Mouse (Mus musculus): ENCODE data around the gene Gdpd1. TPM values are rescaled to one million over a fixed set of nuclear protein-coding genes. Genes with fewer than 3 reads are reported as not detected.

The Gdpd1 gene
- polyA plus RNA-seq, 1 experiment from 2014 or later = 26.7 TPM

DNA sequence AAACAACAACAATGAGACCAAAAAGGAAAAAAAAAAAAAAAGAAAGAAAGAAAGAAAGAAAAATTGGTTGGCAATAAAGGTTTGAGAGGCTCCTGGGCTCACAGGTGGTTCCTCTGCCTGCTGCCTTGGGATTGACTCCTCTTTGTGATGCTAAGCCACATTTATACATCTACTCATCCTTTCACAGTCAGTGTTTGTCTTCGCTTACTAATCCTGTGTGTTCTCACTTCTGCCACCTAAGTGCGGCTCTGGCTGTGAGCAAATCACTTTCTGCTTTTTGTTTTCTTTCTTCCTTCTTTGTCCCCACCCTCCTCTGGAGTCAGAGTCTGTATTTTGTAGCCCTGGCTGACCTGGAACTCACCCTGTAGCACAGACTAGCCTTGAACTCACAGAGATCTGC, 77.6 kb downstream of the Gdpd1 start:
- no peaks in the 10 kb centered on the region for H3K27me3 ChIP-seq (replicated peaks)
- H3K9ac ChIP-seq = no peak overlapping the region
- no peak overlapping the region for H3K4me3 ChIP-seq (replicated peaks)
- H3K27ac ChIP-seq = no peak overlapping the region
- H3K36me3 ChIP-seq = no peaks in the 10 kb centered on the region
- no peaks in the 10 kb centered on the region for H3K9me3 ChIP-seq
- peaks cover 8% of the 10 kb centered on the region; the same call in 1 of the 2 replicates for H3K4me1 ChIP-seq
- ATAC-seq (ENCODE audit: insufficient read depth, low FRiP score, low read depth) = no peak
- 57% methylated on average over 2 of the region's 2 CpGs for WGBS
- no peak overlapping the region for H3K4me2 ChIP-seq

DNA sequence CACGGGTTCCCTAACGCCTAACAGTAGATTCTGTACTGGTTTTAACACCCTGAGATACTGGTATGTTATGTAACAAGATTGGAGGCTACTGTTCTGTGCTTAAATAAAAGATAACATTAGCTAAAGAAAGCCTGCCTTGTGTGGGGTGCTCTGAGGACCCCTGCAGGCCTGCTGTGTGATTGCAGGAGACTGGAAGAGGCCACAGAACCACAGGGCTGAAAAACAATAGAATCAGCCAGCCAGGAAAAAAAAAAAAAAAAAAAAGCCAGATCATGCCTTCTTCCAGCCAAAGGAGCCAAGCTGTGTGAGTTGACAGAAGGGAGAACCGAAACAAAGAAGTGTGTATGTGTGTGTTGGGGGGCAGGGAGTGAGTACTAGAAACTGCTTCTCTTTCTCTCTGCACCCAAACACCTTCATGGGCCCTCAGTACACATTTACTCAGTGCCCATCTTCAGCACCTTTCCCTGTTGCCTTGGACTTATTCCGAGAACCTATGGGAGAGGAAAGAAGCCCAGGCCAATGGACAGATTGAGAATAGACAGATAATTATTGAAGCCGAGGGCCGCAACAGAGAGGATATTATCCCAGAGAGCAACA, 78.1 kb downstream of the Gdpd1 start:
- WGBS = 37% methylated on average over 6 of the region's 6 CpGs
- H3K27ac ChIP-seq = peak overlapping the region; percentile 32; the same call in 1 of the 2 replicates

DNA sequence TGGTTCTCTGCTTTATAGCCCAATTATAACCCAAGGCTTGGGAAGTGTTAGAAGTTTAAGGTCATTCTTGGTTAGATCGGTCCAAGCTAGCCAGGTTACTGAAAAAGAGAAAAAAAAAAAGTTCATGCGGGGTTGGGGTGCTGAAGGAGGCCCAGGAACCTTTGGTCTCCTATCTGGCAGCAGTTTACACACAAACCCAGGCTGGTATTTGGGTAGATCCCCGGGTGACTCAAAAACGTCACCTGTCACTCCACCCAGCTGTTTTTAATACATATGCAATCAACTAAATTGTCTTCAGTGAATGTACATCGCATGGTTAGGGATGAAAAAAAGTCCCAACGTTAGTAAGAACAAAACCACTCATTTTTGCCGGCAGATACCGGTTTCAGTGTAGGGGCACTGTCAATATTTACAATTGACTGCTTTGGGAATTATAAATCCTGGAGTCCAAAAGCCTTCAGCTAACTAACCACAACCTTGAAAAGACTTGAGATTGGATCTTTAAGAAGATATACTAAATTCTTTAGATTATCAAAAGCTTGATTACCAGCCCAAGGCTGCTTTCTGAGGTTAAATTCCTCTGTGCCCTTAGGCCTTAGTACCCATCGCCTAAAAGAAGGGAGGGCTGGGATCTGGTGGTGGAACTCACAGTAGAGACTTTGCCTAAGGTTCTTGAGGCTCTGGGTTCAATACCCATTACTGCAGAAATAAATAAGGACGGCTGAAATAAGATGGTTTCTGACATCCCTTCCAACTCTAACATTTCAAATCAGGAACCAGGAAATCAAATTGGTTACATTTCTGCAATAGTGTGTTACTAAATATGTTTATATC, 78.9 kb downstream of the Gdpd1 start:
- Histone ChIP-seq H3K27me3 (replicated peaks) (no peaks in the 10 kb centered on the region), H3K4me3 (replicated peaks) (no peak overlapping the region), H3K27ac (no peak overlapping the region), H3K4me2 (no peak overlapping the region), H3K4me1 (peaks cover 11% of the 10 kb centered on the region; the same call in 1 of the 2 replicates), H3K9me3 (no peaks in the 10 kb centered on the region), H3K9ac (no peak overlapping the region), H3K36me3 (no peaks in the 10 kb centered on the region)
- 41% methylated on average over 10 of the region's 10 CpGs for WGBS
- no peak for ATAC-seq (ENCODE audit: insufficient read depth, low FRiP score, low read depth)

More for the DNA sequence above, 78.1 kb downstream of the Gdpd1 start:
- Histone ChIP-seq H3K27me3 (replicated peaks) (no peaks in the 10 kb centered on the region), H3K9me3 (no peaks in the 10 kb centered on the region), H3K4me3 (replicated peaks) (no peak overlapping the region), H3K36me3 (no peaks in the 10 kb centered on the region), H3K9ac (no peak overlapping the region), H3K4me2 (no peak overlapping the region), H3K4me1 (peaks cover 8% of the 10 kb centered on the region; the same call in 1 of the 2 replicates)
- no peak for ATAC-seq (ENCODE audit: insufficient read depth, low FRiP score, low read depth)

DNA sequence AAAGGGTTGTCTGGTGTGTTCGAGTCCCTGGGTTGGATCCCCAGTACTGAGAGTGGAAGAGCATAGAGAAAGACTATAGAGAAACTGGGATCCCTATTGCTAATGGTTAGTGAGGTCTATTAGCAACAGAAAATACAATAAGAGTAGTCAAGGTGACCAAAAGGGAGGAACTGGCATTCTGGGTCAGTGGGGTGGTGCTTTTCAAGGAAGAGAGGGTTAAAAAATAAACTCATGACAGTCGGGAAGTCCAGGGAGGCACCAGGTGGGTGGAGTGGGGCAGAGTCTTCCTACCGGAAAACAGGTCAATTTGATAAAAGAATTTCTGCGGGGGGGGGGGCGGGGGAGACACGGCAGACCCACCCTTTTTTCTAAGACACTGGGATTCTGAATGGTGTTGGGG, 79.5 kb downstream of the Gdpd1 start:
- peak overlapping the region; percentile 87 for H3K4me2 ChIP-seq
- H3K4me3 ChIP-seq (replicated peaks) = no peak overlapping the region; the same call in 1 of the 2 replicates
- H3K36me3 ChIP-seq = no peaks in the 10 kb centered on the region
- no peaks in the 10 kb centered on the region for H3K9me3 ChIP-seq
- H3K9ac ChIP-seq = no peak overlapping the region
- 16% methylated on average over 6 of the region's 6 CpGs for WGBS
- H3K27ac ChIP-seq = peak overlapping the region; percentile 71
- ATAC-seq (ENCODE audit: insufficient read depth, low FRiP score, low read depth) = no peak
- no peaks in the 10 kb centered on the region for H3K27me3 ChIP-seq (replicated peaks)
- H3K4me1 ChIP-seq = peaks cover 11% of the 10 kb centered on the region; the same call in 1 of the 2 replicates

DNA sequence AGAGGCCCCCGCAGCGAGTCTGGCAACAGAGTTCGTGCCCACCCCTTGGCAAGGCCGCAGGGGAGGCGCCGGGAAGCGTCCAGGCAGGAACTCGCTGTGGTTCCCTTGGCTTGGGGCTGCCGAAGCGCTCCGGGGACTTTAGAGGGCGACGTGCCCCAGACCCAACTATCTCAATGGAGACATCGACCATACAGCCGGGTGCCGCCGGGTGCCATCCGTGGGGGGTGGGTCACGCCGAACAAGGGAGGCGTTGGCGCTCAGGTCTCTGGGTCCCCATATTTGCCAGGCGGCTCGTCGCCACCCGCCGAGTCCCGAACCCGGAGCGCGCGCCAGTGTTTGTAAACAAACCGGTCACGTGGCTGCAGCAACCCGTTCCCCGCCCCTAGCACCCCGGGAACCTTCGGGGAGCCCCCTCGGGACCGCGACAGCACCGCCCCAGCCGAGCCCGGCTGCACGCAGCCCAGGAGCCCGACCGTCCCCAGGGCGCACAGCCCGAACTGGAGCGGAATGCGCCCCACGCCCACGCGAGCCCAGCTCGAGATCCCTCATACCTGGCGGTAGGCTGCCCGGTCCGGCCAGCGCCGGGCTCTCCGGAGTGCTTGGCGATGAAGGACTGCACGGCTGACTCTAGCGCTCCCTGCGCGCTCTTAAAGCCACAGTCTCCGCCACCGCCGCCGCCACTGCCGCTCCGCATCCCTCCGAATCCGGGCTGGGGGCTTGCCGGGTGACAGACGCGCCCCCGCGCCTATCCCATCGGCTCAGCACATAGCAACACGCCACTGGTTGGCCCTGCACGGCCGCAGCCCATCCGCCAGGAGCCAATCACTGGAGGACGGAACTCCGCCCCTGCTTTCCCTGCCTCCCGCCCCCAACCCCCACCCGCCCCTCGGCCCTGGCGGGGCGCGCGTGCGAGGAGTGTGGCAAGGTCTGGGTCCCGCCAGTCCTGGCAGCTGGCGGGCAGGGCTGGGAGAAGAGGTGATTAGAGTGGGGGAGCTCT, 80.5 kb downstream of the Gdpd1 start, which contains the start of gene Ypel2:
TSS of gene Ypel2 (minus strand) at position 667 of the 997 bp plus-strand sequence.
- peak within 1 kb of the TSS; percentile 94 for H3K27ac ChIP-seq
- peak; percentile 98 for ATAC-seq (ENCODE audit: insufficient read depth, low FRiP score, low read depth)
- H3K4me2 ChIP-seq = peak within 1 kb of the TSS; percentile 87
- under 1% methylated on average over 92 of the region's 96 CpGs for WGBS
- no peaks in the 10 kb centered on the region for H3K9me3 ChIP-seq
- H3K4me3 ChIP-seq (replicated peaks) = peak within 1 kb of the TSS; percentile 98
- H3K36me3 ChIP-seq = no peaks in the 10 kb centered on the region
- H3K4me1 ChIP-seq = peaks cover 11% of the 10 kb centered on the region; the same call in 1 of the 2 replicates
- H3K27me3 ChIP-seq (replicated peaks) = no peaks in the 10 kb centered on the region
- H3K9ac ChIP-seq = peak within 1 kb of the TSS; percentile 82

DNA sequence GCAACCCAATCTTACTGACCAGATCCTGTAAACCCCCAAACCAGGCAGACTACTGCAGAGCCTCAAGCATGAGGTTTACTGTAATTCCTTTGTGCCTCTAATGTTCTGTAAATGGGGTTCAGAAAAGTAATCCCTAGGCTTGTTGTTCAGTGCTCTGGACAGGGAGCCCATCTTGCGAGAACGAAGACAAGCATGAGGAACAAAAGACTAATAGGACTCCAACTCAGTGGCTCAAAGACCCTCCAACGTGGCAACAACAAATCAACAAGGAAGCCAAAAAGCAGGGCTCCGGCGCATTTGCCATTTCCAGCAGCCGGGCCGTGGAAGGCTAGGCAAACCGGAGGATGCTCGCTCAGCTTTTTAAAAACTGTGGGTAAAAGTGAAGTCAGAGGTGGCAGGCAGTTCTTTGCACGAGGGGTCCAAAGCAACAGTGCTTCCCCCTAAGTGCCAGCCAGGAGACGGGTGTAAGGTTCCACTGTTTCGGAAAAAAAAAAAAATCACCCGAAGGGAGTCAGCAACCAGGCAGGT, 81.3 kb downstream of the Gdpd1 start:
- Histone ChIP-seq H3K36me3 (no peaks in the 10 kb centered on the region), H3K4me3 (replicated peaks) (peak overlapping the region; percentile 98), H3K9me3 (no peaks in the 10 kb centered on the region), H3K27me3 (replicated peaks) (no peaks in the 10 kb centered on the region), H3K4me2 (peak overlapping the region; percentile 87), H3K4me1 (peaks cover 11% of the 10 kb centered on the region; the same call in 1 of the 2 replicates), H3K9ac (peak overlapping the region; percentile 82), H3K27ac (peak overlapping the region; percentile 94)
- WGBS = 2% methylated on average over 13 of the region's 13 CpGs
- ATAC-seq (ENCODE audit: insufficient read depth, low FRiP score, low read depth) = no peak

DNA sequence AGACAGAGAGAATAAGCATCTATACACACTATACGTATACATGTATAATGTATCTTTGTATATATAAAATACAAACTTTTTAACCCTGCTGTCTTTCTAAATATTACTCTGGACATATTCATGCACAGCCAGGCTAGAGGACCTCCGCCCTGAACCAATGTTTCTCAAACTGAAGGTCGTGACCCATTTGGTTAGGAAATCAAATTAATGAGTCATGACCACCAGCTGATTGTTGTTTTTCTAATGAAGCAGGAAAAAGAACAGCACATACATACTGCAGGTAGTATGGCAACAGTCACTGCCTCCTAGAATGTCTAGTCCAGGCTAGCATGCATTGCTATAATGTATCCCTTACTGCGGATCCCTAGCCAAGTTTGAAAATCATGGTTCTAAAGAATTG, 82.6 kb downstream of the Gdpd1 start:
- H3K4me2 ChIP-seq = peak overlapping the region; percentile 87
- no peak overlapping the region for H3K9ac ChIP-seq
- 85% methylated on average over 4 of the region's 4 CpGs for WGBS

DNA sequence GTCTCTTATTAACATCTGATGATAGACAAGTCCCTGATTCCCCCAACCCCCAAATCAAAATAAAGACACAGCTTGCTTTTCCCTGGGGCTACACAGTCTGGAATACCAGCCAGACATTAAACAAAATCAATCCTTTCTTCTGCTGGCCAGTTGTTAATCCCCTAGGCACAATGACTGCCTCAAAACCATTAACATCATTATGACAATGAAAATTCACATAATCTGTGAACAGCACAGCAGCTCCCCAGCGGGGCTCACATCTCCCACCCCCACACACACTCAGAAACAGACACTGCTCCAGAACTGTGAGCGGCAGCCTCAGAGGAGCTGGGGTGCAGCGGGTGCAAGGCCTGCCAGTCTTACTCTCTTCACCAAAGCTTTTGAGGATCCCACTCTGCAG, 83.6 kb downstream of the Gdpd1 start:
- Histone ChIP-seq H3K36me3 (no peaks in the 10 kb centered on the region), H3K4me2 (peak overlapping the region; percentile 30; the same call in 1 of the 2 replicates), H3K4me3 (replicated peaks) (no peak overlapping the region), H3K9me3 (no peaks in the 10 kb centered on the region), H3K27me3 (replicated peaks) (no peaks in the 10 kb centered on the region), H3K4me1 (peaks cover 10% of the 10 kb centered on the region; the same call in 1 of the 2 replicates), H3K27ac (no peak overlapping the region), H3K9ac (no peak overlapping the region)
- WGBS = 74% methylated on average over 3 of the region's 3 CpGs
- ATAC-seq (ENCODE audit: insufficient read depth, low FRiP score, low read depth) = no peak

More for the DNA sequence above, 82.6 kb downstream of the Gdpd1 start:
- Histone ChIP-seq H3K9me3 (no peaks in the 10 kb centered on the region), H3K4me1 (peaks cover 11% of the 10 kb centered on the region; the same call in 1 of the 2 replicates), H3K4me3 (replicated peaks) (peak overlapping the region; percentile 98; the same call in 1 of the 2 replicates), H3K27ac (no peak overlapping the region), H3K27me3 (replicated peaks) (no peaks in the 10 kb centered on the region), H3K36me3 (no peaks in the 10 kb centered on the region)
- ATAC-seq (ENCODE audit: insufficient read depth, low FRiP score, low read depth) = no peak

DNA sequence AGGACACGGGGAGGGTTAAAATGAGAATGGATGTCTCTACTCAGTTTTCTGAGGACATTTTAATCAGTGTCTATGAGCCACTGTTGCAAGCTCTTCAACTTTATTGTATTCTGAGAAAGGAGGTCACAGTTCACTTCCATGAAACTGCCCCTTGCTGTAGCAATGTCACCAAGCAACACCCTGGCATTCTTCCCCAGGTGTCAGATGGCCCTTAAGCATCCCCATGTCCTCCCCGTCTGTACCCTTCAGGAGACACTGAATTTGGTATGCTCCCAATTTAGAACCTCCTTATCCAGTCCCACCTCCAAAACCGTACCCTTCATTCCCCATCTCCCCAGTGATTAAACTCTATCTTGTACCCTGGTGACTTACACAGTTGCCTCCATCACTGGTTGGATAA, 88.9 kb downstream of the Gdpd1 start:
- H3K36me3 ChIP-seq = no peaks in the 10 kb centered on the region
- H3K27ac ChIP-seq = no peak overlapping the region
- H3K4me1 ChIP-seq = 0 out of 2 replicates have a peak, but pooled peaks cover 2% of the 10 kb centered on the region
- H3K9me3 ChIP-seq = no peaks in the 10 kb centered on the region
- no peak for ATAC-seq (ENCODE audit: insufficient read depth, low FRiP score, low read depth)
- no peak overlapping the region for H3K9ac ChIP-seq
- H3K27me3 ChIP-seq (replicated peaks) = no peaks in the 10 kb centered on the region
- H3K4me3 ChIP-seq (replicated peaks) = no peak overlapping the region
- no peak overlapping the region for H3K4me2 ChIP-seq
- WGBS = 79% methylated on average over 3 of the region's 3 CpGs

Measured in stomach, embryonic 15.5 days (tissue).